ENCODE assay signal across 2 mouse cellular contexts in the genomic region with DNA sequence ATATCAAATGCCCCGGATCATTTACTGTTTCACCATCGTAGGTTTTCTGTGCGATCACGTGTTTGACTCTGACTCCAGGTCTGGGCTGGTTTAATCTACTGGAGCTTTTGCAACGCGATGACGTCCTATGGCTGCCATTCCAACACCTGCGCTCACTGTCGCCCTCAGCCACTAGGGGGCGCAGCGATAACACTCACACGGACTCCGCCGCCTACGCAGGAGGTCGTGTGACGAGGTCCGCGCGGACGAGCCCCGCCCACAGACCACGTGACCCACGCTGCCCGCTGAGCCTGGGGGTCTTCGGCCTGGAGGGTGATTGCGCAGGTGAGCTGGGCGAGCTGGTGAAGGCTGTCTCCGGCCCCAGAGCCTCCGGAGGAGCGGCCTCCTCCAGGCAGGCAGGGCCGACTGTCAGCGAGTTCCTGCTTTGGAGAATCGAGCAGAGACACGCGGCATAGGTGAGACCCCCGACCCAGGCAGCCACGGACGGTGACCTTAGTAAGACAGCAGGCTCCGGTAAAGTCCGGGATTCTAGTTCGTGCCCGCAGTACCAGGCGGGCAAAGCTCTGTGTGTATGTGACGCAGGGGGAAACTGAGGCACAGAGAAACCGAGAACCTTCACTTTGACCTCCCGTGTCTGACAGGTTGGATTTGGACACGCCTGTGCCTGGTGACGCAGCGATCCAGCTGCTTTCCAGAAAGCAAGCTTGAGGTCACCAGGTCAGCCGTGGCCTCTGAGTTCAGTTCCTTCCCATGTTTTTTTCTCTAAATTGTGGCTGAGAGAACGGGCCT.
TF ChIP-seq lines count a peak whose summit lies in the region.

A gene (plus strand): TSS at position 120 of the 789 bp plus-strand sequence.

TF ChIP-seq in C2C12, 6 proteins besides CTCF, POLR2A, EP300 and RAD21 (continued from another document):
- no peak for TF ChIP-seq MYOG (IDR thresholded peaks at IDR 0.05; ENCODE audit: control insufficient read depth, extremely low read depth, insufficient read length)

TF ChIP-seq in myocyte, 11 proteins besides CTCF, POLR2A, EP300 and RAD21 (continued from another document):
- TF ChIP-seq POLR2AphosphoS2 (IDR thresholded peaks at IDR 0.05; ENCODE audit: insufficient read length, low read depth) (peak; percentile 46), MYOG (IDR thresholded peaks at IDR 0.05; ENCODE audit: control insufficient read depth in 1 of 3, insufficient read depth in 1 of 3, insufficient read length in 2 of 3, low read depth in 2 of 3) (peak; percentile 8 to 84 (median 84)), CEBPB (IDR thresholded peaks at IDR 0.05; ENCODE audit: insufficient read depth, poor library complexity, severe bottlenecking) (no peak), SRF (IDR thresholded peaks at IDR 0.05; ENCODE audit: control insufficient read depth, insufficient read length, low read depth) (peak; percentile 17), E2F4 (IDR thresholded peaks at IDR 0.05; ENCODE audit: insufficient read depth) (no peak), REST (IDR thresholded peaks at IDR 0.05; ENCODE audit: insufficient read depth, insufficient read length) (no peak)
